Mouse (Mus musculus): ENCODE results near the gene Gpatch11.
"Not testable (repeated sequence)": the region's sequence is repeated elsewhere in the genome, so short reads cannot be mapped to it uniquely, and the experiment has no call there.

The Gpatch11 gene

DNA sequence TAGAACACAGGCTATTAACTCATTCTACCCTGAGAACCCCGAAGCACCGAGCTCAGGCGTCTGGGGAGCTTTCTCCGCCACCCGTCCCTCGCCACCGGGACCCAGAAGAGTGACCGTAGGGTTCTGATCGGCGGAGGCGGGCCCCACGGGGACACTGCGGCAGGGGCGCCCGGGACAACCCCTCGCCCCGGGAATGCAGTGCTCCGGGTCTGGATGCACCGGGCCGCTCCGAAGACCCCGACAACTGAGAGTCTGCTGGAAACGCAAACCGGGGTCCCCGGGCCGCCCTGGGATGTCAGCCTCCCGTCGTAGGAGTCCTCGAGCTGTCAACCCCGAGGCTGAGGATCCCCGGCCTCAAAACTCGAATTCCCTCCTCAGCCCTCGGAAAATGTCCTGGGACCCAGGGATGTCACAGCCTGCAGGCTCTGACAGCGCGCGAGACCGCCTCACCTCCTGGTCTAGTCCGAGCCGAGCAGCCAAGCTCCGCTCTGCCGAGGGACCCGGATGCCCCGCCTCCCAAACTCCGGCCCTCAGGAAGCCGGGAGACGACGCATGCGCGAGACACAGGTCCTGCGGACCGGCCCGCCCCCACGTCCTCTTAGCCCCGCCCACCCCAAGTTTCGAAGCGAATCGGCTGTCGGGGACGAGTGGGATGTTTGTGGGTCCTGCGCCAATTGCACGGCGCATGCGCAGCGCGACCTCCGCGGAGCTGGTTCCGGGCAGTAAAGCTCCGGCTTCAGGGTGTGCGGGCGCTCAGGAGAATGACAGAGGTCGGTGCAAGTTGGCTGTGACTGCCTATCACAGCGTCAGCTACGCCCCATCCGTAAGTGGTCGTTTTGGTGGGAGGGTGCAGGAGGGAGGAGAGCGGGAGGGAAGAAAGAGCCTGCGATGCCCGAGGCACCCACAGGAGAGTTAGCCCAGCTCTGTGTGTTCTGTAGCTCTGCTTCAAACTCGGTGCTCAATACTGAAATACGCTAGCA is at the start of gene Gpatch11, which contains the start of gene Heatr5b:
TSS of gene Gpatch11 (plus strand) at position 712 of the 980 bp plus-strand sequence.
TSS of gene Heatr5b (minus strand) at position 509 of the 980 bp plus-strand sequence.
- DNase-seq (ENCODE audit: inconsistent ontology term) = peak; percentile 99

DNA sequence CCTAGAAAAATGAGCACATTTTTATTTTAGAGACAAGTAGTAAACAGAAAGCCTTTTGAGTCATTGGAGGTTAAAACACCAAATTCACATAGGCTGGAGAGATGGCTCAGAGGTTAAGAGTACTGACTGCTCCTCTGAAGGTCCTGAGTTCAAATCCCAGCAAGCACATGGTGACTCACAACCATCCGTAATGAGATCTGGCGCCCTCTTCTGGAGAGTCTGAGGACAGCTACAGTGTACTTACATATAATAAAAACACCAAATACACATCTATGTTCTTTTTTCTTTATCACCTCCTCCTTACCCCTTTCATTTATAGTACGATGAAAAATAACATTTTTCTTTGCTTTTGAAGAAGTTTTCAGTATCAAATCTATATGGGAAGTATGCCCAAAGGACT is 47.1 kb upstream of the Gpatch11 start:
- not testable (repeated sequence) for DNase-seq (ENCODE audit: inconsistent ontology term)

DNA sequence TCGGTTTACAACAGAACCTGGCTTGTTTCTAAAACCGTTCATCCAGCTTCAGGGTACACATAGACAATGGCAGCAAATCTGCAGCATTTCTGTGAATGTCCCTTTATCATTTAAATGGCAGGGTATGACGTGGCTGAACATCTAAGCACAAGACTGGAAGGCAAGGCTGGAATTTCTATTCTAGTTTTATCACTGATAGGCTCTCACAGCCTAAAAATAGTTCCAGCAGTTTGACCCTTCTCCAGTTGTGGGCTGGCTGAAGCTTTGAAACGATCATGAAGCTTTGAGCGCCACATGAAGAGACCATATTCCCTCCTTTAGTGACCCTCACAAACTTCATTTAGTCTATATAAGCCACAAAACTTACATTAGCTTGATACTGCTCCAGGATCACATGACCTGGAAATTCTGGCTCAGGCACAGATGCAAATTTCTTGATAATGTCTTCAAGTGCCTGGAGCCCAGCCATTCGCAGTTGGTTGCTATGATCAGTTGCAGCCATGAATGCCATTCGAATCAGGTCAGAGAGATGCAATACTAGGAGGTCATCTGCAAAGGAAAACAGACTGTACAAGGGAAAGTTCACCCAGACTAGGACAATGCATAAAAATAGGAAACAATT is 44.2 kb upstream of the Gpatch11 start:
- DNase-seq (ENCODE audit: inconsistent ontology term) = peak; percentile 36

DNA sequence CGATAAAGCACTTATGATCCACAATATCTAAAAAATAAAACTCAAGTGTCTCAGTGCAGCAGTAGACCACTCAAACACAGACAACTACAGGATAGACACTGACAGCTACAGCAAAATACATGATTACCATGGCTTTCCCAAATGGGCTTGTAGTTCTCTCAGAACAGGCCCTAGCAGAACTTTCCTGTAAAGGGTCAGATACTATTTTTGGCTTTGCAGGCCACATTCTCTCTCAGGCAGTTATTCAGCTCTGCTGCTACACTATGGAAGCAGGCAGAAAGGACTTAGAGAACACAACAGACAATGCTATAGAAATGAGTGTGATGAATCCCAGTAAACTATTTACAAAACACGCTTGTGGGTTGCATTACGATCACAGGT is 43.7 kb upstream of the Gpatch11 start:
- peak; percentile 2 for DNase-seq (ENCODE audit: inconsistent ontology term)

DNA sequence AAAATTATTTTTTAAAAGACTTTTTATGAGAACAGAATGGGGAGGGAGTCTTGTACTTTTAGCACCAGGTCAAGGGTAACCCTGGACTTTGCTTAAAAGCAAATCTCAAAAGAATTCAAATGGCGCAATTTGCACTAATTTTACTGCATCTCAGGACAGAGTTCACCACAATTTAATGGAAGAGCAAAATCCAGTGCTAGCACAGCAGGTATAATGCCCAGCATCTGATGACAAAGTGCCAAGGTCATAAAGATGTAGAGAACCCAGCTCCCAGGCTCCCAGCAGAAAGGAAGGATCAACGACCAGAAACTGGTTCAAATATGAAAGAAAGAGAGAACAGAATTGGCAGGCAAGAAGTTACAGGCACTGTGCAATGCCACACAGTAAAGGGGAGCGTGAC is 43.2 kb upstream of the Gpatch11 start:
- DNase-seq (ENCODE audit: inconsistent ontology term) = no peak

DNA sequence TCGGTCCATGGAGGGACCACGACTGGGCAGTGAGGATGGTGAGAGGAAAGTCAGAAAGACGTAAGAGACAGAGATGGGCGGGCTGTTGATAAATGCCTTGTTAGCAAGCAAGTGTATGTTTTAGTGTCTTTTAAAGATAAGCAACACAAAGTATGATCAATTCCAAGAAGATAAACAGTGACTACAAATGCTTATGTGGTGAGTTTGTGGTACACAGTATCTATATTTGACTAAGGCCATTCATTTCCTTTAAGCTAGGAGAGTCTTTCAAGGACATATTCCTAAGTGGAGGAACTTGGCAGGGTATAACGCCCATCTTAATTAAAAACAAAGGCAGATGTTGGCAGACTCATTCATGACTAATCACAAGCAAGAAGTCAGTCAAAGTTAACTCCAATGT is 41.0 kb upstream of the Gpatch11 start:
- no peak for DNase-seq (ENCODE audit: inconsistent ontology term)

DNA sequence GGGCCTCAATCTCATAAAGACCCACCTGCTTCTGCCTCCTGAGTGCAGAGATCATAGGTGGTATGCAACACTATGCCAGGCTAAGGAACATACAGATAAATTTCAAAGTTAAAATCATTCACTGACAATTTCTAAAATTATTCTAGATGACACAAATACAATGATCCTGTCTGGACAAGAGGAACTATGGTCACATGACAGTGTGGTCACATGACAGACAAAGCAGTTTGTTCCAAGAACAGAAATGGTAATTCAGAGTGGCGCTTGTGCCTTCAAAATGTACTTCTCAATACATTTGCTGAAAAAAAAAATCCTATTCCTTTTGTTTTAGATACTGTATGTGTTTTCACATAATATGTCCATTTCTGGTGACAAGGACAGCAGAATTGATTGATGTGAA is 38.1 kb upstream of the Gpatch11 start:
- DNase-seq (ENCODE audit: inconsistent ontology term) = no peak

DNA sequence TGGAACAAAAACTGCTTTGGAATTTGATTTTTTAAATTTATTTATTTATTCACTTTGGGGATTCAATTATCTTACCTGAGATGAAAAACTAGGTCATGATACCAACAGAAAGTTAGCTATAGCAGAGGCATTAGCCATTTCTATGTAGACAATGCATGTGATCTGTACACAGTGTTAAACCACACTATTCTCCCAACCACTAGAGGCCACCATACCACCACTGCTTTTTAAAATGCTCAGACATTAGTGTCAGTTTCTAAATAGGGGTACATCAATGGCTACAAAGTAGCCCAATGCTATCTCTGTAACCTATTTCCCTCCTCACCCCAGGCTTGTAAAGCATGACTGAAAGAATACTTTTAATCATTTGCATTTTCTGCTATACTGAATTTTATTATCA is 26.3 kb upstream of the Gpatch11 start:
- DNase-seq (ENCODE audit: inconsistent ontology term) = no peak

DNA sequence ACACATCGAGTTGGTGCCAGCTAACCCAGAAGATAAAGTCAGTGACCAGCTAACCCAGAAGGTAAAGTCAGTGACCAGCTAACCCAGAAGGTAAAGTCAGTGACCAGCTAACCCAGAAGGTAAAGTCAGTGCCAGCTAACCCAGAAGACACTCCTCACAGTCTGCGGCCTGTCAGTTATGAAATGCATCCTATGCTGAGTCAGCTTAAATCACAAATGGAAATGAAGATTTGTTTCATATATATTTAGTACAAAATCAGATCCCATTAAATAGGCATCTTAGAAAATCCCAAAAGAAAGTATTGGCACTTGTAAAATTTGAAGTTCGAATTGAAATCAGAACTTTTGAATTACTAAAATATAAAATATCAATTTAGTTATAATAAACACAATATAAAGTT is 25.8 kb upstream of the Gpatch11 start:
- no peak for DNase-seq (ENCODE audit: inconsistent ontology term)

DNA sequence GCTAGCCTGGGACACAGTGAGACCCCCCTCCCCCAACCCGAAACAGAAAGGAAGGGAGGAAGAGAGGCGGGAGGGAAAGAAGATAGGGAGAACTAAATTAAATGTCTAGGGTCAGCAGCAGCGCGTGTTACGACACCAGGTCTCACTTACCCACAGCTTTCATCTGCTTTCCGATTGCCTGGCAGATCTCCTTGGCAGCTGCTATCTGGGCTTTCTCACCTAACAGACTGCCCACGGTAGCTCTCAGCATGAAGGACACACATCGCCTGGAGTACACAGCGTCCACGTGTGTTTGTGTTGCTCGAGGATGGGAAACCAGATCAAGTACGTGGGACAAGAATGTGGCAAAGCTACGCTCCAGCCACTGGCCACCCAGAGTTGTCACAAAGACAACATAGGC is 11.0 kb upstream of the Gpatch11 start:
- DNase-seq (ENCODE audit: inconsistent ontology term) = no peak

DNA sequence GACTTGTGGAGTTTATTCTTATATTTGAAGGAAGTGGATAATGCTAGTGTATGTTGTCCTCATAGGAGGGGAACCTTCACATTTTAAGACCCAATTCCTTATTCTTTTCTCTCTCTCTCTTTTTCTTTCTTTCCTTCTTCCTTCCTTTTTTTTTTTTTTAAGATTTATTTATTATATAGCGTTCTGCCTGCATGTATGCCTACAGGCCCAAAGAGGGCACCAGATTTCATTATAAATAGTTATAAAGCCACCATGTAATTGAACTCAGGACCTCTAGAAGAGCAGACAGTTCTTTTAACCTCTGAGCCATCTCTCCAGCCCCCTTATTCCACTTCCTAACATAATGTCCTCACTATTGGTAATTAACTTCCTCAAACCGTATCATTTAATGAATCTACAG is 689 bp downstream of the Gpatch11 start:
- no peak for DNase-seq (ENCODE audit: inconsistent ontology term)

DNA sequence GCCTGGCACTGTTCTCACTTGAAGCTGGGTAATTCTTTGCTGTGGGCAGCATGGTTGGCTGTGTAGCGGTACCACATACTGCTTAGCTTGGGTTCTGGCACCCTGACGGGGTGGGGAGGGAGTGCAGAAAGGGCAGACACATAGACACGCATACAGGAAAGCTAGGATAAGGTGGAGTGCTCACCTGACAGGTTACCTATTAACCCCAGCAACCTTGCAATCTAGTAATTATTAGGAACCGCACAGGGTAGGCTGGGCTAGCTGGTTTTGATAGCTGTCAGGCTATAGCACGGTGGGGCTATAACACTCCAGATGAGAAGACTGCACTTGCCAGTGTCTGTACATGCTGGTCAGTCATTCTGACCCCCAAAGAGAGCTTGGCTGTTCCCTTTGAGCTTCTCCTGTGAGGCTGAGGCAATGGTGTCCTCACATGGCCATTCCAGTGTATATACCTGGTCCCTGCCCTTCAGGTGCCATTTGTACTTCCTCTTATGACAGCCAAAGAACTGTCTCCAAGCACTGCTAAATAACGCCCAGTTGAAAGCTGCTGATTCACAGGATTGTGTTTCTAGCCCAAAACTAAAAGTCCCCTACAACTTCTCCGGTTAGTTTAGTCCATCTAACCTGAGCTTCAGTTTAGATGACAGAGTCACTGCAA is 7.0 kb downstream of the Gpatch11 start:
- no peak for DNase-seq (ENCODE audit: inconsistent ontology term)

DNA sequence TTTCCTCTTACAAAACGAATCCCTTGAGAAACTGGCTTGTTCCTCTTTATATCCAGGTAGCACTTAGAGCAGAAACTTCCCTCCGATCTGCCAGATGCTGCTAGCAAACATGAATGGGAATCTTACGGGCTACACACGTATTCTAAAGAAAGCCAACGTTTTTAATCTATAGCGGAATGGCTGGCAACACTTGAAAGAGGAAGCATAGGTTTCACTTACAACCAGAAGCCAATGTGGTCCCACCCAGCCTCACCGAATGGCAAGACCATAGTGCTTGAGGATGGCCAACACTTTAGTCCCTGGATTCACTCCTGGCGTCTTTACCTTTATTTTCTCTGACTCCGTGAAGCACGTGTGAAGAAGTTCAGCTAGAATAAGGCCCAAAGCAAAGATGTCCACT is 20.9 kb downstream of the Gpatch11 start:
- no peak for DNase-seq (ENCODE audit: inconsistent ontology term)

DNA sequence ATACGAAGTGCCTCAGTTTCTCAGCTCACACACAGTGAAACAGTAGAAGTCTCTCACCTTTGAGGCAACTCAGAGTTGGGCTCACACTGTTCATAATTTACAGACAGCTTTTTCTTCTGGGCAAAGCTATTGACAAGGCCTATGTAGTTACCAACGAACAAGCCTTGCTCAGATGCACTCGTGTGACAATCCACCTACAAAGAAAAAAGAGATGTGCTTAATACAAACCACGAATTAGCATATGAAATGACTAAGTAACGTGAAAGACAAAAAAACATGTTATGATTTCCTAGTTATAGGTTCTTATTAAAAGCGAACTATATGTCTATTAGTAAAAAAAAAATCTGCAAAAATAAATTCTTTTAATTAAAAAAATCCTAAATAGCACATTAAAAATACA is 38.5 kb downstream of the Gpatch11 start:
- DNase-seq (ENCODE audit: inconsistent ontology term) = no peak

DNA sequence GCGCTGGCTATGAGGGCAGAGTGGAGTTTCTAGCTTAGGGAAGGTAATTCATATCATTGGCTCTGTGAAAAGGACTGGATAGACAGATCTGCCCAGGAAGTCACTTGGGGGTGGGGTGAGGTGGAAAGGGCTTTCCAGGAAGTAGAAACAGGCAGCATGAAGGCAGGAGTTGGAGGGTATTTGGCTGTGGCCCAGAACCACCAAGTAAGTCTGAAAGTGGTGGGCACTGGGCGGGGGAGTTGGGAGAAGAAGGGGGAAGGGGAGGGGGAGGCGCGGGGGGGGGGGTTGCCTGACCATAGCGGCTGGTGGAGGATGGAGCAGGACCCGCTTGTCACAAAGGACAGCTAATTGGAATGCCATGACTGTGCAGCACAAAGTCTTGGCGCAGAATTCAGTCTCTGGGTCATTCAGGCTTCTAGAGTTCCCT is 46.5 kb downstream of the Gpatch11 start:
- no peak for DNase-seq (ENCODE audit: inconsistent ontology term)

DNA sequence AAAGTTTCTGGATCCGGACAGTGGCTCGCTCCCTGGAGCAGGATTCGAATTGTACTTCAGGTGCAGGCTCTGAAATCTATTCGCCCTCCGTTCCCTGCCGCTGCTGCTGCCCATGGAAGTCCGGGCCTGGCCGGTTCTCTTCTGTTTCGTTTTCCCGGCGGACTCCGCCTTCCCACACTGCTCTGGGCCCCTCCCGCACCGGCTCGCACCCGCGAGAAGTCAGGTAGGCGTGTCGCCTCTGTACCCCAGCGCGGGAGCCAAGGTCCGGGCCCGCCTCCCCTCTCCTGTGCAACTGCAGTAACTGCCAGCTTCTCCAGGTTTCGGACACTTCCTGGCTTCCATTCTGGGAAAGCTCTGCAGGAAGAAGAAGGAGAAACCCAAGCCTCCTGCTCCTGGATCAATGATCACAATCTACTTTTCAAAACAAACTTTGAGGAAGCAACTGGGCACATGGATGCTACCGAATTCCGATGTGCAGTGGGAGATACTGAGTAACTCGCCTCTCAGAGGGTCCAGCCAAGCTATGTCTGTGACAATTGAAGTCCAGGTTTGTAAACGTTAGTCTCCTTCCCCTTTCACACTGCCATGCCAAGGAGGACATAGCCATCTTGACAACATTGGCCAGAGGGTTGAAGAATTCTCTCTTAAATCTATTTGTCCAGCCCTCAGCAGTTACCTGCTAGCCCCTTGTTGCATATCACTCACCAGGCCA is 47.2 kb downstream of the Gpatch11 start, which contains the start of gene Eif2ak2:
TSS of gene Eif2ak2 (minus strand) at position 173 of the 712 bp plus-strand sequence.
- DNase-seq (ENCODE audit: inconsistent ontology term) = peak; percentile 92

DNA sequence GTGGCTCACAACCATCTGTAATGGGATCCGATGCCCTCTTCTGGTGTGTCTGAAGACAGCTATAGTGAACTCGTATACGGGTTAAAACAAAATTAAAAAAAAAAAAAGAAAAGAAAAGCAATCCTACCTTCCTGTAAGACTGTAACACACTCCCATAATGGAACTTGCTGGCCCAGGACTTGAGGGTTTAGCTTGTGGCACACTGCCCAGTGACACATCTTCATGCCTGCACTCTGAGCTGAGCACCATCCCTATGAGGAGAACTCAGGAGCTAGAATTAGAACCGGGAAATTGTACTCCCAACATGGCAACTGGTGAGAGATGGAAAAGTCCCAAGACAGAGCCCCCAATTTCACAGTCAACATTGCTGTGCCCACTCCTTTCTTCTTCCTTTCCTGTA is 47.9 kb downstream of the Gpatch11 start:
- no peak for DNase-seq (ENCODE audit: inconsistent ontology term)

DNA sequence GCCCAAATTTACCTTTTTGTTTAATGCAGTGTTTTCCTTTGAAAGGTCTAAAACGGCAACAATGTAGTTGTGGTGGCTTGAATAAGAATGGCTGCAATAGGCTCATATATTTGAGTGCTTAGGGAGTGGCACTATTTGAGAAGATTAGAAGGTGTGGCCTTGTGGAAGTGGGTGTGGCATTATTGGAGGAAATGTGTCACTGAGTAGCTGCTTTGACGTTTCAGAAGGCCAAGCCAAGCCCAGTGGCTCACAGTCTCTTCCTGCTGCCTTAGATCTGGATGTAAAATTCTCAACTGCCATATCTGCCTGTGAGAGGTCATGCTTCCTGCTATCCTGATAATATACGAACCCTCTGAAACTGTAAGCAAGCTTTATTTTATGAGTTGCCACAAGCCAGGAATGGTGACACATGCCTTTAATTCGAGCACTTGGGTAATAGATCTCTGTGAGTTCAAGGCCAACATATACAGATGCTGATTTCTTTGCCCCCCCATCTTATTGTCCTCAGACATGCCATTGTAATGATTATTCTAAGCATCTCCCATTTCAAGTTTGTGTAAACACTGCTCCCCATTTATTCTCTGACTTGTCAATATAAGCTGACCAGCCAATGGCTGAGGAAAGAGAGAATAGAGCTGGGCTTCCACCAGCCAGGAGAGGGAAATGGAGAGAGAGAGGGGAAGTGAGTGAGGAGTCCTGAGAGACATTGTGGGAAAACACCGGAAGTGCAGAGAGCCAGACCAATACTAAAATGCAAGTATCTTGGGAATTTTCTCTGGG is 50.1 kb downstream of the Gpatch11 start:
- no peak for DNase-seq (ENCODE audit: inconsistent ontology term)

DNA sequence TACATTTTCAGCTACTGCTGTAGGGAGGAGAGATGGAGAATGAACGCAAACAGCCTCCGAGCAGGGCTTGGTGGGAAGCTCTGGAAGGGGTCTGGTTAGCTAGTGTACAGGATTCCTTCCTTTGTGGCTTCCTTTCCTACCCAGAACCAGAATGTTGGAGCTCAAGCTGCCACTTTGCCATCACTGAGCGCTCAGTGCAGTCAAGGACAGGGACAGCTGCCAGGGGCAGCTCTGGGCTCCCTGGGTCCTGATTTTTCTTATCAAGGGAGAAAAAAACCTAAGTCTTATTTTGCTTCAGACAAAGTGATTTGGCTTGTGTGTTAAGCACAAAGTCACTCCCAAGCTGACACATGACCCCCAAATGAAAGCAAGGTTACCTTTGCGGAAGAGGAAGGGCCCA is 53.2 kb downstream of the Gpatch11 start:
- DNase-seq (ENCODE audit: inconsistent ontology term) = no peak

DNA sequence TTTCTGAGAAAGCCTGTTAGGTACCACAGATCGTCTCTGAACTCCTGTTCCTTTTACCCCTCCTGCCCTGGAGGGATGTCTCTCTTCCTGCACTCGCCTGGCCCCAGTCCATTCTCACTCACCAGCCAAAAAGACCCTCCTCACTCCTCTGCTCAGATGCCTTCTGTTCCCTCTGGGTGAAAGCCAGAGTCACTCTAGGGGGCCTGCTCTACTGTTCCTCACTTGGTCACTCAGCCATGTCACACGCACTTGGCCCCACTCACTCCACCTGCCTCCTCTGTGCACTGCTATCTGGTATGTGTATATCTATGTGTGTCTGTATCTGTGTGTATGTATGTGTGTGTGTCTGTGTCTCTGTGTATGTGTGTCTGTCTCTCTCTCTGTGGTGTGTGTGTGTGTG is 53.8 kb downstream of the Gpatch11 start:
- no peak for DNase-seq (ENCODE audit: inconsistent ontology term)

DNA sequence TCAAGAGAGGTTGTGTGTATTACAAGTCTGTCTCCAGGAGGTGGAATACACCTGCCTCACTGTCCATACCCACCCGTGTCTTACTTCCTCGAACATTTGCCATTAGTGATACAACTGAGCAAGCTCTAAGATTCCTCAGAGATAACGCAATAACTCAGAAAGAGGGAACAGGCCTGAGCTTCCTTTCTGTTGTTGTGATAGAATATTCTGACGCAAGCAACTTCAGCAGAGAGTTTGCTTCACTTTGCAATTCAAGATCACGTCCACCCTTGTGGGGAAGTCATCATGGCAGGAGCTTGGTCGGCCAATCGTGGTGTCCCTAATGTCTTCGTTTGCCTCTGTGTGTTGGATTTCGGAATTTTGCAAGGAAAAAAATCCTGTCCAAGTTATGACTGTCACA is 55.7 kb downstream of the Gpatch11 start:
- DNase-seq (ENCODE audit: inconsistent ontology term) = no peak

Measured in Muller cell, postnatal 12 days (primary cell).